Comparison of ENCODE assay signal across 13 mouse cellular contexts in genomic region chr3:93446756-93447137, GRCm38 (mm10). TPM values are rescaled to one million over a fixed set of nuclear protein-coding genes. Genes with fewer than 3 reads are reported as not detected.
DNase-seq lines count a peak whose midpoint lies in the region; ATAC-seq and TF ChIP-seq lines count a peak whose summit lies in the region.
"Not testable (repeated sequence)": the region's sequence is repeated elsewhere in the genome, so short reads cannot be mapped to it uniquely, and the experiment has no call there.
"Had no signal": no experiment of that assay in that cellular context is flagged by ENCODE, and none has a peak within 500 bp of the region (broad histone marks: within the 10 kb centered on the region; RNA-seq: fewer than 3 reads in every experiment).

No protein-coding gene starts in this region.

- H3K9ac ChIP-seq in forebrain, embryonic 15.5 days (replicated peaks): peak overlapping the region; percentile 19
- H3K9ac ChIP-seq in heart, postnatal 0 days (replicated peaks; ENCODE audit: low read depth, low read length): peak overlapping the region; percentile 24; the same call in 1 of the 2 replicates
- peak overlapping the region; percentile 44; the same call in 1 of the 2 replicates for H3K9ac ChIP-seq in limb, embryonic 14.5 days (ENCODE audit: low read depth, low read length, severe bottlenecking)
- H3K9ac ChIP-seq in lung, postnatal 0 days (replicated peaks; ENCODE audit: low read depth): peak overlapping the region; percentile 44
- peak overlapping the region; percentile 58 for H3K9ac ChIP-seq in neural tube, embryonic 13.5 days

- not testable (repeated sequence) for H3K4me1 ChIP-seq in cortical plate, adult 2 months (ENCODE audit: control insufficient read depth, insufficient read depth, low read length); kidney, adult 2 months (ENCODE audit: control insufficient read depth, insufficient read depth, low read length); limb, embryonic 14.5 days (ENCODE audit: control insufficient read depth, insufficient read depth, low read length); lung, postnatal 0 days (ENCODE audit: insufficient read depth, low read depth, low read length)
- H3K4me1 ChIP-seq in forebrain, embryonic 15.5 days: peaks cover 34% of the 10 kb centered on the region
- peaks cover 13% of the 10 kb centered on the region for H3K4me1 ChIP-seq in heart, postnatal 0 days (ENCODE audit: control insufficient read depth, insufficient read depth)
- peaks cover 47% of the 10 kb centered on the region for H3K4me1 ChIP-seq in neural tube, embryonic 13.5 days (replicated peaks)

- H3K27me3 ChIP-seq in forebrain, embryonic 15.5 days: peaks cover 33% of the 10 kb centered on the region
- peaks cover 59% of the 10 kb centered on the region for H3K27me3 ChIP-seq in heart, postnatal 0 days (ENCODE audit: control insufficient read depth, insufficient read depth, low read length)
- not testable (repeated sequence) for H3K27me3 ChIP-seq in kidney, adult 2 months (replicated peaks; ENCODE audit: control insufficient read depth, insufficient read depth, low read length); lung, postnatal 0 days (replicated peaks; ENCODE audit: insufficient read depth, low read length)
- peaks cover 38% of the 10 kb centered on the region for H3K27me3 ChIP-seq in limb, embryonic 14.5 days (ENCODE audit: control insufficient read depth, insufficient read depth, low read length)
- H3K27me3 ChIP-seq in neural tube, embryonic 13.5 days: peaks cover 65% of the 10 kb centered on the region

- H3K27ac ChIP-seq in cortical plate, adult 2 months (ENCODE audit: insufficient read depth, low read length); forebrain, embryonic 15.5 days (replicated peaks); heart, postnatal 0 days (ENCODE audit: low read depth); limb, embryonic 14.5 days (replicated peaks; ENCODE audit: low read depth, low read length); neural tube, embryonic 13.5 days (replicated peaks): not testable (repeated sequence)
- H3K27ac ChIP-seq in kidney, adult 2 months (ENCODE audit: insufficient read depth, low read depth, low read length): peak overlapping the region; percentile 57
- peak overlapping the region; percentile 43 for H3K27ac ChIP-seq in lung, postnatal 0 days (ENCODE audit: low read length)

- under 1% methylated on average over 32 of the region's 32 CpGs for WGBS in forebrain, embryonic 15.5 days
- WGBS in heart, postnatal 0 days: 1% methylated on average over 32 of the region's 32 CpGs
- 1% methylated on average over 32 of the region's 32 CpGs for WGBS in kidney, adult 2 months
- WGBS in limb, embryonic 14.5 days: under 1% methylated on average over 32 of the region's 32 CpGs
- whole genome bisulfite sequencing in lung, postnatal 0 days: under 1% methylated on average over 32 of the region's 32 CpGs
- WGBS in neural tube, embryonic 13.5 days: under 1% methylated on average over 32 of the region's 32 CpGs

- not testable (repeated sequence) for TF ChIP-seq EP300 in heart, postnatal 0 days (IDR thresholded peaks at IDR 0.05; ENCODE audit: low read depth); lung, postnatal 0 days (IDR thresholded peaks at IDR 0.05)

- ATAC-seq in forebrain, embryonic 15.5 days (replicated peaks); heart, postnatal 0 days (ENCODE audit: insufficient read depth, low read depth); limb, embryonic 14.5 days (ENCODE audit: low FRiP score, low read depth); neural tube, embryonic 13.5 days (ENCODE audit: low read depth): not testable (repeated sequence)
- ATAC-seq in lung, postnatal 0 days: peak; percentile 5; the same call in 1 of the 2 replicates

- not testable (repeated sequence) for H3K36me3 ChIP-seq in forebrain, embryonic 15.5 days; heart, postnatal 0 days (replicated peaks; ENCODE audit: control insufficient read depth, insufficient read depth, low read length); kidney, adult 2 months (ENCODE audit: control insufficient read depth, insufficient read depth, low read length); limb, embryonic 14.5 days (ENCODE audit: control insufficient read depth, insufficient read depth, low read length); lung, postnatal 0 days (ENCODE audit: insufficient read depth, low read length); neural tube, embryonic 13.5 days

- not testable (repeated sequence) for TF ChIP-seq POLR2A in cortical plate, adult 2 months (IDR thresholded peaks at IDR 0.05; ENCODE audit: extremely low read depth, insufficient read depth, low read length); kidney, adult 2 months (IDR thresholded peaks at IDR 0.05; ENCODE audit: low read depth, low read length); limb, embryonic 14.5 days (IDR thresholded peaks at IDR 0.05; ENCODE audit: borderline replicate concordance, extremely low read depth, insufficient read depth, insufficient read length)

- peak overlapping the region; percentile 43 for H3K4me3 ChIP-seq in cortical plate, adult 2 months (ENCODE audit: insufficient read depth, low read length)
- peak overlapping the region; percentile 53 for H3K4me3 ChIP-seq in forebrain, embryonic 15.5 days
- peak overlapping the region; percentile 57 for H3K4me3 ChIP-seq in heart, postnatal 0 days (ENCODE audit: low read depth, low read length)
- peak overlapping the region; percentile 61 for H3K4me3 ChIP-seq in kidney, adult 2 months (ENCODE audit: insufficient read depth, low read depth, low read length)
- peak overlapping the region; percentile 57 for H3K4me3 ChIP-seq in limb, embryonic 14.5 days (replicated peaks; ENCODE audit: low read length)
- peak overlapping the region; percentile 56 for H3K4me3 ChIP-seq in lung, postnatal 0 days (ENCODE audit: low read depth, low read length)
- peak overlapping the region; percentile 61 for H3K4me3 ChIP-seq in neural tube, embryonic 13.5 days

- TF ChIP-seq CTCF in cortical plate, adult 2 months (IDR thresholded peaks at IDR 0.05; ENCODE audit: extremely low read depth, insufficient read depth, low read length); heart, postnatal 0 days (IDR thresholded peaks at IDR 0.05; ENCODE audit: low read depth); kidney, adult 2 months (conservative IDR thresholded peaks at IDR 0.05; ENCODE audit: insufficient read depth, insufficient read length, low read depth, low read length); lung, postnatal 0 days (IDR thresholded peaks at IDR 0.05): not testable (repeated sequence)

- not testable (repeated sequence) for DNase-seq in heart, postnatal 0 days (ENCODE audit: low spot score); kidney, adult 2 months; limb, embryonic 14.5 days (ENCODE audit: low spot score); lung, postnatal 0 days (ENCODE audit: low spot score)
- DNase-seq in urinary bladder, postnatal 25 days (ENCODE audit: low spot score): peak; percentile 4

- not testable (repeated sequence) for H3K9me3 ChIP-seq in forebrain, embryonic 15.5 days; heart, postnatal 0 days (replicated peaks; ENCODE audit: control insufficient read depth, low read length); limb, embryonic 14.5 days (ENCODE audit: control insufficient read depth, low read length); lung, postnatal 0 days (ENCODE audit: low read length); neural tube, embryonic 13.5 days

- peak overlapping the region; percentile 79 for H3K4me2 ChIP-seq in forebrain, embryonic 15.5 days (replicated peaks)
- peak overlapping the region; percentile 81 for H3K4me2 ChIP-seq in heart, postnatal 0 days (ENCODE audit: low read depth, low read length)
- peak overlapping the region; percentile 92 for H3K4me2 ChIP-seq in limb, embryonic 14.5 days (replicated peaks; ENCODE audit: low read depth, low read length, severe bottlenecking)
- H3K4me2 ChIP-seq in lung, postnatal 0 days (replicated peaks; ENCODE audit: low read depth, low read length): peak overlapping the region; percentile 88
- H3K4me2 ChIP-seq in neural tube, embryonic 13.5 days: peak overlapping the region; percentile 95

RNA-seq across cellular contexts. Expression of gene Tchh, which starts 4.6 kb away (rescaled TPM):
- 1.5 and 1.8 TPM in 2 replicates for polyA plus RNA-seq in cortical plate, adult 2 months (2012; rRNA removed)
- polyA plus RNA-seq in forebrain, embryonic 15.5 days (2015; fragmentation: Nextera tagmentation; extraction: Ambion mirVana): 0.52 and 0.74 TPM in 2 replicates
- 0.08 and 0.31 TPM in 2 replicates for total RNA-seq in heart, postnatal 0 days (2014; rRNA removed; ENCODE audit: low replicate concordance)
- 0.23 and 0.25 TPM in 2 replicates for polyA plus RNA-seq in heart, postnatal 0 days (2015; fragmentation: Nextera tagmentation; extraction: Ambion mirVana)
- 0.83 and 1.5 TPM in 2 replicates for polyA plus RNA-seq in kidney, adult 2 months (2012; rRNA removed)
- polyA plus RNA-seq in limb, embryonic 14.5 days (2012; rRNA removed): 0.54 and 1.3 TPM in 2 replicates
- polyA plus RNA-seq in limb, embryonic 14.5 days (2014; fragmentation: Nextera tagmentation; extraction: Ambion mirVana): 2.5 and 2.6 TPM in 2 replicates
- 4.2 and 5.1 TPM in 2 replicates for polyA plus RNA-seq in lung, postnatal 0 days (2015; fragmentation: Nextera tagmentation; extraction: Ambion mirVana)
- polyA plus RNA-seq in neural tube, embryonic 13.5 days (2015; fragmentation: Nextera tagmentation; extraction: Ambion mirVana): 0.95 and 1.3 TPM in 2 replicates
- polyA plus RNA-seq: G1E had no signal

RNA-seq across cellular contexts. Expression of gene Tchhl1, which starts 21.8 kb away (rescaled TPM):
- polyA plus RNA-seq in cortical plate, adult 2 months (2012; rRNA removed): not detected in 2 replicates
- not detected in 2 replicates for polyA plus RNA-seq in forebrain, embryonic 15.5 days (2015; fragmentation: Nextera tagmentation; extraction: Ambion mirVana)
- not detected in 2 replicates for total RNA-seq in heart, postnatal 0 days (2014; rRNA removed; ENCODE audit: low replicate concordance)
- polyA plus RNA-seq in heart, postnatal 0 days (2015; fragmentation: Nextera tagmentation; extraction: Ambion mirVana): not detected in 2 replicates
- polyA plus RNA-seq in kidney, adult 2 months (2012; rRNA removed): 0.34 and 0.47 TPM in 2 replicates
- polyA plus RNA-seq in limb, embryonic 14.5 days (2012; rRNA removed): not detected in 2 replicates
- not detected in 2 replicates for polyA plus RNA-seq in limb, embryonic 14.5 days (2014; fragmentation: Nextera tagmentation; extraction: Ambion mirVana)
- polyA plus RNA-seq in lung, postnatal 0 days (2015; fragmentation: Nextera tagmentation; extraction: Ambion mirVana): not detected in 2 replicates
- polyA plus RNA-seq in neural tube, embryonic 13.5 days (2015; fragmentation: Nextera tagmentation; extraction: Ambion mirVana): not detected in 2 replicates
- total RNA-seq: gastrocnemius, adult 18-20 months; heart, postnatal 25 days; left cerebral cortex, postnatal 14 days had no signal
- polyA plus RNA-seq: G1E; large intestine, adult 2 months had no signal

RNA-seq across cellular contexts. Expression of gene Rptn, which starts 53.2 kb away (rescaled TPM):
- not detected in 2 replicates for polyA plus RNA-seq in cortical plate, adult 2 months (2012; rRNA removed)
- not detected in 2 replicates for polyA plus RNA-seq in forebrain, embryonic 15.5 days (2015; fragmentation: Nextera tagmentation; extraction: Ambion mirVana)
- total RNA-seq in heart, postnatal 0 days (2014; rRNA removed; ENCODE audit: low replicate concordance): not detected in 2 replicates
- not detected in 2 replicates for polyA plus RNA-seq in heart, postnatal 0 days (2015; fragmentation: Nextera tagmentation; extraction: Ambion mirVana)
- not detected in 2 replicates for polyA plus RNA-seq in kidney, adult 2 months (2012; rRNA removed)
- polyA plus RNA-seq in limb, embryonic 14.5 days (2012; rRNA removed): not detected in 2 replicates
- not detected in 2 replicates for polyA plus RNA-seq in limb, embryonic 14.5 days (2014; fragmentation: Nextera tagmentation; extraction: Ambion mirVana)
- polyA plus RNA-seq in lung, postnatal 0 days (2015; fragmentation: Nextera tagmentation; extraction: Ambion mirVana): 0.04 TPM in 1 of 2 replicates, not detected in the other
- not detected in 2 replicates for polyA plus RNA-seq in neural tube, embryonic 13.5 days (2015; fragmentation: Nextera tagmentation; extraction: Ambion mirVana)
- total RNA-seq: gastrocnemius, adult 18-20 months; heart, postnatal 25 days; left cerebral cortex, postnatal 14 days had no signal
- polyA plus RNA-seq: G1E had no signal
